Mouse (Mus musculus): ENCODE measurements at regions not wholly inside any gene's neighbourhood (a gene's known extent, or its start where the extent isn't known, plus 50 kb on each side); places are given as distances from the start of the nearest gene placed in this dataset.

- no peak overlapping the region for H3K9ac ChIP-seq (ENCODE audit: low read depth, low read length)
- H3K27ac ChIP-seq (ENCODE audit: low read depth, low read length), result no peak overlapping the region
- ATAC-seq (ENCODE audit: low FRiP score) (no peak), DNase-seq (ENCODE audit: low spot score) (no peak)
- no peaks in the 10 kb centered on the region for H3K4me1 ChIP-seq (replicated peaks; ENCODE audit: control insufficient read depth, insufficient read depth, low read length)
- WGBS, result 90% methylated on average over 2 of the region's 2 CpGs
- H3K4me2 ChIP-seq (replicated peaks; ENCODE audit: low read depth, low read length), result no peak overlapping the region
- H3K4me3 ChIP-seq (ENCODE audit: low read depth, low read length), result no peak overlapping the region
- no peaks in the 10 kb centered on the region for H3K9me3 ChIP-seq (ENCODE audit: control insufficient read depth, low read length)
- no peaks in the 10 kb centered on the region for H3K36me3 ChIP-seq (ENCODE audit: control insufficient read depth, insufficient read depth, low read length)
- no peaks in the 10 kb centered on the region for H3K27me3 ChIP-seq (ENCODE audit: control insufficient read depth, insufficient read depth, low read length)
Observed at GRCm38 (mm10) chr1:122273579-122273978, 705.8 kb upstream of the Ddx18 start.

- no peak for ATAC-seq (ENCODE audit: low FRiP score)
Observed at GRCm38 (mm10) chr1:122243031-122243430, 675.2 kb upstream of the Ddx18 start.

GRCm38 (mm10) chr1:122241511-122241910 is 673.7 kb upstream of the Ddx18 start:
- H3K9ac ChIP-seq (ENCODE audit: low read depth, low read length), result no peak overlapping the region
- ATAC-seq (ENCODE audit: low FRiP score), result no peak

More at GRCm38 (mm10) chr1:122243031-122243430, 675.2 kb upstream of the Ddx18 start:
- Histone ChIP-seq H3K4me1 (replicated peaks; ENCODE audit: control insufficient read depth, insufficient read depth, low read length) (no peaks in the 10 kb centered on the region), H3K27ac (ENCODE audit: low read depth, low read length) (no peak overlapping the region), H3K9ac (ENCODE audit: low read depth, low read length) (no peak overlapping the region), H3K9me3 (ENCODE audit: control insufficient read depth, low read length) (no peaks in the 10 kb centered on the region), H3K36me3 (ENCODE audit: control insufficient read depth, insufficient read depth, low read length) (no peaks in the 10 kb centered on the region), H3K4me3 (ENCODE audit: low read depth, low read length) (no peak overlapping the region), H3K27me3 (ENCODE audit: control insufficient read depth, insufficient read depth, low read length) (no peaks in the 10 kb centered on the region), H3K4me2 (replicated peaks; ENCODE audit: low read depth, low read length) (no peak overlapping the region)
- no peak for DNase-seq (ENCODE audit: low spot score)
- 95% methylated on average over 2 of the region's 2 CpGs for WGBS

GRCm38 (mm10) chr1:122230442-122230841 is 662.7 kb upstream of the Ddx18 start:
- no peak overlapping the region for H3K9ac ChIP-seq (ENCODE audit: low read depth, low read length)
- H3K27me3 ChIP-seq (ENCODE audit: control insufficient read depth, insufficient read depth, low read length), result no peaks in the 10 kb centered on the region
- no peak for ATAC-seq (ENCODE audit: low FRiP score)
- no peak for DNase-seq (ENCODE audit: low spot score)
- H3K4me1 ChIP-seq (replicated peaks; ENCODE audit: control insufficient read depth, insufficient read depth, low read length), result no peaks in the 10 kb centered on the region
- H3K27ac ChIP-seq (ENCODE audit: low read depth, low read length), result no peak overlapping the region
- H3K4me2 ChIP-seq (replicated peaks; ENCODE audit: low read depth, low read length), result no peak overlapping the region
- no peaks in the 10 kb centered on the region for H3K9me3 ChIP-seq (ENCODE audit: control insufficient read depth, low read length)
- no peaks in the 10 kb centered on the region for H3K36me3 ChIP-seq (ENCODE audit: control insufficient read depth, insufficient read depth, low read length)
- 80% methylated on average over 4 of the region's 4 CpGs for WGBS
- no peak overlapping the region for H3K4me3 ChIP-seq (ENCODE audit: low read depth, low read length)

More at GRCm38 (mm10) chr1:122241511-122241910, 673.7 kb upstream of the Ddx18 start:
- H3K9me3 ChIP-seq (ENCODE audit: control insufficient read depth, low read length), result no peaks in the 10 kb centered on the region
- no peaks in the 10 kb centered on the region for H3K36me3 ChIP-seq (ENCODE audit: control insufficient read depth, insufficient read depth, low read length)
- H3K4me3 ChIP-seq (ENCODE audit: low read depth, low read length), result no peak overlapping the region
- DNase-seq (ENCODE audit: low spot score), result no peak
- H3K27me3 ChIP-seq (ENCODE audit: control insufficient read depth, insufficient read depth, low read length), result no peaks in the 10 kb centered on the region
- no peak overlapping the region for H3K4me2 ChIP-seq (replicated peaks; ENCODE audit: low read depth, low read length)
- 87% methylated on average over 3 of the region's 3 CpGs for WGBS
- H3K27ac ChIP-seq (ENCODE audit: low read depth, low read length), result no peak overlapping the region
- no peaks in the 10 kb centered on the region for H3K4me1 ChIP-seq (replicated peaks; ENCODE audit: control insufficient read depth, insufficient read depth, low read length)

GRCm38 (mm10) chr1:122212484-122212883 is 644.7 kb upstream of the Ddx18 start:
- Histone ChIP-seq H3K9me3 (ENCODE audit: control insufficient read depth, low read length) (no peaks in the 10 kb centered on the region), H3K4me2 (replicated peaks; ENCODE audit: low read depth, low read length) (no peak overlapping the region), H3K4me3 (ENCODE audit: low read depth, low read length) (no peak overlapping the region), H3K36me3 (ENCODE audit: control insufficient read depth, insufficient read depth, low read length) (no peaks in the 10 kb centered on the region), H3K9ac (ENCODE audit: low read depth, low read length) (no peak overlapping the region), H3K27ac (ENCODE audit: low read depth, low read length) (no peak overlapping the region), H3K4me1 (replicated peaks; ENCODE audit: control insufficient read depth, insufficient read depth, low read length) (no peaks in the 10 kb centered on the region), H3K27me3 (ENCODE audit: control insufficient read depth, insufficient read depth, low read length) (no peaks in the 10 kb centered on the region)
- DNase-seq (ENCODE audit: low spot score) (no peak), ATAC-seq (ENCODE audit: low FRiP score) (no peak)
- WGBS, result 70% methylated on average over 2 of the region's 2 CpGs

GRCm38 (mm10) chr1:122208619-122209018 is 640.8 kb upstream of the Ddx18 start:
- H3K36me3 ChIP-seq (ENCODE audit: control insufficient read depth, insufficient read depth, low read length), result no peaks in the 10 kb centered on the region
- WGBS, result 93% methylated on average over 2 of the region's 2 CpGs

GRCm38 (mm10) chr1:122169547-122169946 is 601.8 kb upstream of the Ddx18 start:
- no peak overlapping the region for H3K4me2 ChIP-seq (replicated peaks; ENCODE audit: low read depth, low read length)
- ATAC-seq (ENCODE audit: low FRiP score) (no peak), DNase-seq (ENCODE audit: low spot score) (peak; percentile 8)
- no peak overlapping the region for H3K27ac ChIP-seq (ENCODE audit: low read depth, low read length)
- H3K27me3 ChIP-seq (ENCODE audit: control insufficient read depth, insufficient read depth, low read length), result no peaks in the 10 kb centered on the region
- no peaks in the 10 kb centered on the region for H3K4me1 ChIP-seq (replicated peaks; ENCODE audit: control insufficient read depth, insufficient read depth, low read length)
- no peak overlapping the region for H3K9ac ChIP-seq (ENCODE audit: low read depth, low read length)
- no peaks in the 10 kb centered on the region for H3K9me3 ChIP-seq (ENCODE audit: control insufficient read depth, low read length)
- WGBS, result 80% methylated on average over 2 of the region's 2 CpGs
- no peaks in the 10 kb centered on the region for H3K36me3 ChIP-seq (ENCODE audit: control insufficient read depth, insufficient read depth, low read length)
- no peak overlapping the region for H3K4me3 ChIP-seq (ENCODE audit: low read depth, low read length)

More at GRCm38 (mm10) chr1:122208619-122209018, 640.8 kb upstream of the Ddx18 start:
- DNase-seq (ENCODE audit: low spot score) (no peak), ATAC-seq (ENCODE audit: low FRiP score) (no peak)
- Histone ChIP-seq H3K4me3 (ENCODE audit: low read depth, low read length) (no peak overlapping the region), H3K27ac (ENCODE audit: low read depth, low read length) (no peak overlapping the region), H3K4me2 (replicated peaks; ENCODE audit: low read depth, low read length) (no peak overlapping the region), H3K27me3 (ENCODE audit: control insufficient read depth, insufficient read depth, low read length) (no peaks in the 10 kb centered on the region), H3K9ac (ENCODE audit: low read depth, low read length) (no peak overlapping the region), H3K9me3 (ENCODE audit: control insufficient read depth, low read length) (no peaks in the 10 kb centered on the region), H3K4me1 (replicated peaks; ENCODE audit: control insufficient read depth, insufficient read depth, low read length) (no peaks in the 10 kb centered on the region)

GRCm38 (mm10) chr1:122161798-122162197 is 594.0 kb upstream of the Ddx18 start:
- Histone ChIP-seq H3K4me2 (replicated peaks; ENCODE audit: low read depth, low read length) (no peak overlapping the region), H3K36me3 (ENCODE audit: control insufficient read depth, insufficient read depth, low read length) (no peaks in the 10 kb centered on the region), H3K4me1 (replicated peaks; ENCODE audit: control insufficient read depth, insufficient read depth, low read length) (no peaks in the 10 kb centered on the region), H3K9me3 (ENCODE audit: control insufficient read depth, low read length) (no peaks in the 10 kb centered on the region), H3K4me3 (ENCODE audit: low read depth, low read length) (no peak overlapping the region), H3K27ac (ENCODE audit: low read depth, low read length) (no peak overlapping the region), H3K27me3 (ENCODE audit: control insufficient read depth, insufficient read depth, low read length) (no peaks in the 10 kb centered on the region), H3K9ac (ENCODE audit: low read depth, low read length) (no peak overlapping the region)
- ATAC-seq (ENCODE audit: low FRiP score), result no peak
- WGBS, result 83% methylated on average over 1 of the region's 1 CpGs
- DNase-seq (ENCODE audit: low spot score), result no peak

GRCm38 (mm10) chr1:122141362-122141761 is 573.6 kb upstream of the Ddx18 start:
- ATAC-seq (ENCODE audit: low FRiP score) (no peak), DNase-seq (ENCODE audit: low spot score) (no peak)
- Histone ChIP-seq H3K27ac (ENCODE audit: low read depth, low read length) (no peak overlapping the region), H3K27me3 (ENCODE audit: control insufficient read depth, insufficient read depth, low read length) (no peaks in the 10 kb centered on the region), H3K4me3 (ENCODE audit: low read depth, low read length) (no peak overlapping the region), H3K9me3 (ENCODE audit: control insufficient read depth, low read length) (no peaks in the 10 kb centered on the region), H3K36me3 (ENCODE audit: control insufficient read depth, insufficient read depth, low read length) (no peaks in the 10 kb centered on the region), H3K4me1 (replicated peaks; ENCODE audit: control insufficient read depth, insufficient read depth, low read length) (no peaks in the 10 kb centered on the region), H3K9ac (ENCODE audit: low read depth, low read length) (no peak overlapping the region), H3K4me2 (replicated peaks; ENCODE audit: low read depth, low read length) (no peak overlapping the region)

Data from hindbrain, embryonic 11.5 days (tissue).